Mouse (Mus musculus) cerebellum, postnatal 10 days (tissue): ENCODE data around the gene Kif1b.

Experiments
- DNase-seq, 2 experiments: peaks; one replicate each; pipeline ENCODE4 v3.0.0; 2021; ENCODE audit warnings: mixed read lengths in 2 of 2

Kif1b gene

DNA sequence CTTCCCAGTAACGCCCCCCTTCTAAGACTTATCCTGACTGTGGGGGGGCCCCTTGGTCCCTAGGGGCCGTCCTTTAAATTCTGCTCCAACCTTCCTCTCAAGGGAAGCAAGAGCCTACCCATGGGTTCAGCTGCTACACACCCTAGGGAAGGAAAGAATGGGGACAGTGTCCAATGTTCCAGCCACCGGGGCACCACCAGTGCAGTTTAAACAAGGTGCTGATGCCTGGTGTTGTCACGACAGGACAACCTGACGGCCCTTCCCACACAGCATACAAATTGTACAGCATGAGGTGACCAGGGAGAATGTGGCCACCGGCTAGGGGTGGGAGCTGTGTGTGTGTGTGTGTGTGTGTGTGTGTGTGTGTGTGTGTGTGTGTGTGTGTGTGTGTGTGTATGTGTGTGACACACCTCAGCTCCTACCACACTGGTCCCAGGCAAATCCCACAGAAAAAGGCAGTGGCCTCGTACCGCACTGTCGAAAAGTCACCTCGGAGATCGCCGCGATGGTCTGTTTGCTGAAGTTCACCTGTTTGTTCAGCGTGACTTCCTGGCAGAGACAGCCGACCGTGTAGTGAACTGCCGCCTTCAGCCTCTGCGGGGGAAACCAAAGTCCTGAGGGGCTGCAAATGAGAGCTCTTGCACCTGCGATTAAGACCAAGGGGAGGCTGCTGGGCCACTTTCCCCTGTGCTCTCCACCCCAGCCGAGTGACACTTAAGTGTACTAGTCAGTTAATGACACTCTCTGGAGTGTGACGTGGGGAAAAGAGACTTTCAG is 175.5 kb downstream of the Kif1b start:
- DNase-seq: no peak

DNA sequence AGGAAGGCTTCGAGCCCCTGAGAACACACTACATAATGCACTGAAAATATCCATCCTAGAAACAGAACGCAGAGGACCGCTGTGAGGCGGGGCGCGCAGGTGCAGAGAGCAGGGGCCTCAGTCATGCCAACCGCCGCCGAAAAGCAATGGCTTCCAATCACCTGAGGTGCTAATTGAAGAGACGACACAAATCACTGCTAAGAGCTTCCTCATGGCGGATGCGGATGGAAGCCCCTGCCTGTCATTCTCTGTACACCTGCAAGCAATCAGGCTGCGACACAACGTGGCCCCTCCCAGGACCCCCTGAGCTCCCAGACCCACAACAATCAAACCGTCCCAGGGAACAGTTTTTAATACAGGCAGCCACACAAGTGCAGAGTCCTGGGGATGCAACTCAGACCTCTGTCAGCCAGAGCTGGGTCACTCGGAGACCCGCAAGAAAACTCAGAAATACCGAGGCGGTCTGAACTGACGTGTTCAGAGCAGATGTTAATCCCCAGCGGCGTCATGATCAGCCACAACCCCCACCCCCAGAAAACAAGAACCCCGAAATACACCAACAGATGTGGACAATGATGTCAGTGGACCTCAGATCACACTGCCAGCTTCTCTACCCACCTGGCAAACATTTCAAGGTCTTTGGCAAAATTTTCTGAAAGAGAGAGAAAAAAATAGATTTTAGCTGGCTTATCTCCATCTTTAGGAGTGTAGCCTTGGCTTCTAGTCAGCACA is 176.3 kb downstream of the Kif1b start:
- no peak for DNase-seq

DNA sequence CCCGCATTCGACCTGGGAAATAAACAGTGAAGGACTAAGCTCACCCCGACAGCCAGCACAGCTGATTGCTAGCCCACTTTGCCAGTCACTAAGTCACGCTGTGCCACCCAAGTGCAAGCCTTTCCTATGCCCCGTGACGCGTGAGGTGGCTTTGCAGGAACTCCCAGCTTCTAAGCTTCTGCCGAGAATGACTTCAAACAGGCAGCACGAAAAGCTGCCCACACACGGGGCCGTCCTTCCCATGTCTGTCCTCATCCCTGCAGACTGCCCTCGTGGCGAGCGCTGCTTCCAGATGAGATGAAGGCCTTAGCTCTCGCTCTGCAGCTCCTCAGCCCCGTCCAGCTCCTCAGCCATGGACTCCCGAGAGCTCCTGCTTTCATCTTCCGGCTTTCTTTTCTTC is 179.0 kb downstream of the Kif1b start:
- DNase-seq: no peak

DNA sequence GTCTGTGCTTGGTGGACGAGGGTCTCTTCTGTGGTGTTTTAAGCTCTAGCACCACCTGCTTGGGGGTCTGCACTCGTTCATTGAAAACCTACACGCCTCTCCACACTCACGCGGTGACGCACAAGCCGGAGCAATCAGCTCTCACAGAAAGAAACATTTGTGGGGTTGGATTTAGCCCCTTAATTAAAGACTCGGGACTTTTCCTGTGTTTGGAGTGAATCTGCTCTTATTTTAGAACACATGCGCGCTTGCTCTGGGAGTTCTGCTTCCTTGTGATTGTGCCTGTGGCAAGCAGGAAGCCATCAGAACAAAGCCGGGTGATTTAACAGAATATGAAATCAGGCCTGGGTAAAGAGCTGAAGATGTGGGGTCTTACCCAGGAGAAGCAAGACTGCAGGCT is 180.8 kb downstream of the Kif1b start, which contains the start of gene Cort:
Gene Cort (minus strand): TSS at position 101 of the 400 bp plus-strand sequence.
- no peak for DNase-seq
